Mouse (Mus musculus) urinary bladder, adult 18-20 months (tissue): ENCODE data around the gene Spdl1.
A peak's percentile ranks its signal among the peaks of the same experiment; 100 is the strongest.

Source experiments
- DNase-seq, 2 experiments: peaks; one replicate each; pipeline ENCODE4 v3.0.0; 2022; ENCODE audit warnings: low spot score in 2 of 2, mixed read lengths in 2 of 2

The Spdl1 gene

DNA sequence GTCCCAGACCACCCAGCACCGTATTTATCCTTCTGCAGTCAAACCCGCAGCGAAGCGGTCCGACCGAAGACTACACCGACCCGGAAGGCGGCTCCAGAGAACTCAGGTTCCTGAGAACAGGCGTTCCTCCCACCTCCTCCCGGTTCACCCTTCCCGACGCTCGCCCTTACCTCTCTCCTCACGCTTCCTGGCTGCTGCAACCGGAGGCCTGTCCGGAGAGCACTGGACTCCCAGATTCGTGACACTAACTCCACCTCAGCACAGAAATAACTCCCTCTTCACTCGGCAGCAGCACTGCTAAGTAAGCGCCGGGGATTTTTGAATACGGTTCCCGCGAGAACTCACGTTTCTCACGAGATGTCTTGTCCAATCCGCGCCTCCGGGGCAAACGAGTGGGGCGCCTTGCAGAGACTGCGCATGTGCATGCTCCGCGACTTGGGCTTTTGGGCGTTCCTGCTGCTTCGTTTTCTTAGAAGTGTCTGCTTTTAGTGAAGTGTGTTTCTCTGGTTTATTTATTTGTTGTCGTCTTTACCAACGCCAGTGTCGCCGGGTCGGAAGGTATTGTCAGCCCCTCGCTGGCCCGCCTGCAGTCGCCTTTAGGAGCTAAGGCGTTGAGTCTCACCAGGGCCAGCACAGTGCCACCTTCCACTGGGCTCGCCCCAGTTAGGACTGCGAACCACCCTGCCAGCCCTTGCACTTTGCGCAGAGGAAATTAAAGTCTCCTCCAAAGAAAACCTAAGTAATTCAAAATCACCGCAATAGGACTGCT, at the start of gene Spdl1:
TSS of gene Spdl1 (minus strand) at position 324 of the 769 bp plus-strand sequence.
- peak; percentile 91 to 96 for DNase-seq

DNA sequence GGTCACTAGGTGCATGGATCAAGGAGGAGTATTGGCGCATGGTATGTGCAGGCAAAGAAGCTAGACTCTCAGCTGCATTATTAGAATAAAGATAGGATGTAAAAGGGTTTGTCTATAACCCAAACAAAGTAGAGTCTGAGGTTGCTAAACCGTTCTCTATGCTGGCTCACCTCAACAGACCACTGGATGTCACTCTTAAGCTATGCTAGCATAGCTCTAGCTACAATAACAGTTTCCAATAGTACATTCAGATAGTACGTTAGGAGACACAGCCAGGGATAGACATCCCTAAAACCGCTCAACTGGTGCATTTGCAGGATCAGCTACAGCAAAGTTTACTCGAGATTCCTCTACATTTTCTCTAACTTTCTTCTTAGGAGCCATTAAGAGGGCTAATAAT, 48.1 kb upstream of the Spdl1 start:
- DNase-seq = no peak

DNA sequence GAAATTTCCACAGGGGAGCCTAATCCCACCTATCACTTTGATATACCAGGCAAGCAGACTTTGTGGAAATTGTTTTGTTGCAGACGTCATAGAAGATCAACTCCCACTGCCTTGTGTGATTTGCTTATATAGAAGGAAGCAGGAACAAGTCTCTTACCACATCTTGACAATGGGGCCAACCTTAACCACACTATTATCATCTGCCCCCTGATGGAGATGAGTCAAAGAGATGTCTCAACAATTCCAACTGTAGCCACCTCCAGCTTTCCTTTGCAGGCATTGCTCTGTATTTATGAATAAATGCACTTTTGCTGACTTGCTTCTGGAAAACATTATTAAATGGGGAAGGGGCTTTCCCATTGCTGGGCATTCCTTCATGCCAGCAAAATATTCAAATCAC, 46.2 kb upstream of the Spdl1 start:
- DNase-seq = no peak

DNA sequence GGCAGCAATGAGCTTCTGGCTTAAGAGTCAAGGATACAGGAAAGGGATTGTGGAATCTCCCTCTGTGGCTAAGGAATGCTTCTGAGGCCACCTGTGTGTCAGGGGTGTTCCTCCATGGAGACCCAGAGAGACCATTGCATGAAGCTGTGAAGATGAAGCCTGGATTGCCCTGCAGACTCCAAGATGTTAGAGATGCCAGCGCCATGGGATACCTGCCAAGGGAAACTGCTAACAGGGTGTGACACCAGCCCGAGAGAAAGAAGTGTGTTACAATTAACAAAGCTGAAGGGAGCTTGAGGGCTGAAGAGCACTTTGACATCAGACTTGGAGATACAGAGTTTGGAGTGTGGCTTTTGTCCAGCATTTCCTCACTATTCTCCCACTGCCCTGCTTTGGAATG, 40.4 kb upstream of the Spdl1 start:
- no peak for DNase-seq

DNA sequence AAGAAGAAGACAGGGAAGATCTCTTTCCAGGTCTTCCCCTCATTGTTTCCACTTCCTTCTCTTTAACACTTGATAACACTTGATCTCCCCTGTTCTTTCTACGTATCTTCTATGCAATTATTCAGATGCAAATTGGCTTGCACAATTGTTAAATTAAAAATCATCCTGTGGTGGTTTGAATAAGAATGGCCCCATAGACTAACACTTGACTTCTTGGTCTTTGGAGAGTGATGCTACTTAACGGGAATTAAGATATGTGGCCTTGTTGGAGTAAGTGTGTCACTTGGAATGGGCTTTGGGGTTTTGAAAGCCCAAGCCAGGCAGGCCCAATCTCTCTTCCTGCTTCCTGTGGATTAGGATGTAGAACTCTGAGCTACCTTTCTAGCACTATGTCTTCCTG, 39.0 kb upstream of the Spdl1 start:
- DNase-seq = no peak

DNA sequence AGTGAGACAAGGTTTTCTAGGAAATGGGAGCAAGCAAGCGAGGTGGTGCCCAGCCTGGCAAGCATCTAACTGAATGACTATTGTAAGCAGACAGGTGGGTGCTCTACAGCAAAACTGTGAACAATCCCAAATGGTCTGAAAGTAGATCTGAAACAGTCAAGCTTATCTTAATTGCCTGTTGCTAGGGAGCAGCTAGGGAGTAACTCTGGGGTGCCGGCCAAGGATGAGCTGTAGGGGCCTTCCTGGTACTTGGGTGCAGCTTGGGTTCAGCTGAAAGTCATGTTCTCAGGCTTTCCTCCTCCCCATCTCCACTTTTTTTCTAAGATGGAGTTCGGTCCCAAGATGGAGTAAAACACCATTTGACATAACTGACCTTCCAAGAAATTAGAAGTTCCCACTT, 38.5 kb upstream of the Spdl1 start:
- peak in 1 of 2 experiments; percentile 44 for DNase-seq

DNA sequence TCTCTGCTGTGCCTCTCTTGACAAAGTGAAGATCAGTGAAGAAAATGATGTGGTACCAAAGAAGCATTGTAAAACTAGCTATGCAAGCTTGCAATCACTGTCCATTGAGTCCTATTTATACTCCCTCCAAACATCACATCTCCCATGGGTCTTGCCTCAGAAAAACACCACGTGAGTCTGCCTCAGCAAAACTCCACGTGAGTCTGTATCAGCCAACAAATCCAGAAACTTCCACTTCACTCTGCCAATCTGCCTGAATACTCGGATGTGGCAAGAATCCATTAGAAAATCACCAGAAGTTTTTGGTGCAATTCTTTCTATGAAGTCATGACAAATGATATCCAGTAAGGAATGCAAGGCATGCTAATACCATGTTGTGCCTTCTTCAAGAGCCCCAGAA, 38.0 kb upstream of the Spdl1 start:
- peak in 1 of 2 experiments; percentile 22 for DNase-seq

DNA sequence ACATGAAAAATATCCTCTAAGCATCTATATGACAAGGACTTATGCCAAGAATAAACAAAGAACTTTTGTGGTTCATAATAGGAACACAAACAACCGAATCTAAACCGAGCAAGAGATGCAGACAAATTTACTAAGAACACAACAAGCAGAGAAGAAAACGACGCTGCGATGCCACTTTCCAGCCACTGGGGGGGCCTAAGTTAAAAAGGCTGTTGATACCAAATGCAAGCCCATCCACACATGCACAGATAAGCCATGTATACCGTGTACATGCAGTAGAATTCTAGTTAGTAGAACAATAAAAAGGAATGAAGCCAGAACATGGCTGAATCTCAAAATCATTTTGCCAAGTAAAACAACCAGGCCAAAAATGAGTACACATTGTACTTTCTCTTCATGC, 35.2 kb upstream of the Spdl1 start:
- DNase-seq = no peak

DNA sequence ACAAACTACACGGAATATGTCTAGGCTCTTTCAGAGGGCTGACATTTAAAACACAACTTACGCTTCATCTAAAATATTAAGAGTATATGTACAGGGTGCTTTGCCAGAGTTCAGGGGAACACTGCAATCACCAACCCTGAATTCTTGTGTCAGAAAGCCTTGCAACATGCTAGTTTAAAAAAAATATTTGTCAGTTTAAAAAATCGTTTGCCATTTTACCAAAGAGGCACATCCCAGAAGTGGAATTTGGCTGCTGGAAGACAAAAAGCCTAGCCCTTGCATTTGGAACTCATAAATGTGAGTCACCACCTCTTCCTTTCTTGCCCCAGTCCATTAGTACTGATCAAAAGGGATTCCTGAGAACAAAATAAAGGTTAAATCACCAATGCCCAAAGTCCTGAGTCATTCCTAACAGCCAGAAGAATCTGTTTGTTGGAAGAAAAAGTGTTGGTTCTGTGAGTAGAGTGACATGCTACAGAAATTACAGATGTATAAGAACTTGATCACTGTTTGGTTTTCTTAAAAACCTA, 32.4 kb upstream of the Spdl1 start:
- DNase-seq = no peak

DNA sequence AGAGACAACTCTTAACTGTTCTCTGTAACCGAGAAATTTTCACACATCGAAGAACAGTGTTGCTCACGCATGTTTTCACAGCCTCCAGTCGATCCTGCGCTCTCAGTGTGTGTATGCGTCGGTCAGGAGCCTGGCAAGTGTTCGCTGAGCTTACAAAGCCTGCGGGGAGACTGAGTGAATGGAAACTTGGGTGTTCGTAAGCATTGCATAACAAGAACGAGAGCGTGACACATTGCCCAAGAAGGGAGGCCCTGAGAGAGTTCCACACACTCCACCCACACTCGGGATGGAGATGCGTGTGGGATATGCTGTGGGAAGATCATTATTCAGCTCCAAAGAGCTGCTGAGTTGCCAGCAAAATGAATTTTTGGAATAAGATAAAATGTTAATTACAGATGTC, 31.7 kb upstream of the Spdl1 start:
- peak in 1 of 2 experiments; percentile 65 for DNase-seq

DNA sequence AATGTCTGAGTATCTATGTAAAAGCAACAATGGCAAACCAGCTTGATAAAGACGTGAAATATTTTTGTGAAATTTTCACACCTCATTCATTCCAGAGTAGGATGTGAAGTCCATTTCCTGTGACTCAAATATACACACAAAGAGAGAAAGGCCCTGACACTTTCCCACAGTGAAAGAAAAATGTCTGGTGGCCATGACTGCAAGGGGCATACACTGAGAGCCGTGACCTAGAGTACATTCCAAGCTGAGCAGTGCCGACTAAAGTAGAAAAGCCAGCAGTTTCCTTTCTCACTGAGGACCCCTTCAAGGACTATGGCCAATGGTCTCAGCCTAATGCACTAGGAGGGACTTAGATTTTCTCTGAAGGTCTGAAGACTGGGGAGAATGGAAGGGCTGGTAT, 23.2 kb upstream of the Spdl1 start:
- DNase-seq = no peak

DNA sequence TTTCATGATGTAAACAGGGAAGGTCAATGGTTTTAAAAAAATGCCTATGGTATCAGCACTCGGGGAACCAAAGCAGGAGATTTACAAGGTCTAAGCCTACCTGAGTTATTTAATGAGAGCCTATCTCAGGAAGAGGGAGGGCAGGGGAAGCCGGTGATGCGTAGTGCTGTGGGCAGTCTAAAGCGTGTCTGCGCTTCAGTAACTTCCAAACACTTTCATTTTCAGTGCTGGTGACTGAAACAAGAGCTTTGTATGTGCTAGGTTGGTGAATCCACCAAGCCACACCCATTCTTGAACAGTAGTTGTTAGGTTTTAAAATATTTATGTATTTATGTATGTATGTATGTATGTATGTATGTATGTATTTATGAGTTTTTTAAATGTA, 12.8 kb upstream of the Spdl1 start:
- DNase-seq = no peak

DNA sequence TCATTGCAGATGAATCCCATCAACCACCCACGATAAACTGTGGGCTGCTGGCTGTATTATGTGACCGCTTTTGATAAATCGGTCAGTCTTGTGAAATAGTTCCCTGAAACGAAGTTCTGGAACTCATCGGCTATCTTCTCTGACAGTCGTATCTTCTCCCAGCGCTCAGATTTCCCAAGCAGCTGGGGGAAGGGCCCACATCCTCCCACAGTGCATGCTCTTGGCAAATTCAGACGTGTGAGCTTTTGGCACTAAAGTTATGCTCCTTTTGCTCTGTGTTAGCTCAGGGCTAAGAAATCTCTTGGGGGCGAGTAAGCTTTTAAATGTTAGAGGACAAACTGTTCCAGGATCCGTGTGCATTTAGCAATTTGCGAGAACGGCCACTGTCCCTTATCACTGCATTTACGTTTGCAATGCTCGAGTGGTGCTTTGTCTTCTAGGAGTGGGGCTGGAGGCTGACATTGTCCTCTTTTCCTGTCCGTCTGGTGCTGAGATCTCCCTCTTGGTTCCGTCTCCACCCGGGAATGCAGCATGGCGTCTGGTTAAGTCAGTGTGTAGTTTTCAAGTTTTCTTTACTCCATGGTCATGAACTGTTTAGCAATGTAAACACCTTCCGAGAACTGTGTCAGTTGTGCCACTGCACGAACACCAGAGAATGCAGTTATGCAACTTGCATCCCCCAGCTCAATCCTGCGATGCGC, 12.3 kb upstream of the Spdl1 start:
- DNase-seq = peak in 1 of 2 experiments; percentile 68

DNA sequence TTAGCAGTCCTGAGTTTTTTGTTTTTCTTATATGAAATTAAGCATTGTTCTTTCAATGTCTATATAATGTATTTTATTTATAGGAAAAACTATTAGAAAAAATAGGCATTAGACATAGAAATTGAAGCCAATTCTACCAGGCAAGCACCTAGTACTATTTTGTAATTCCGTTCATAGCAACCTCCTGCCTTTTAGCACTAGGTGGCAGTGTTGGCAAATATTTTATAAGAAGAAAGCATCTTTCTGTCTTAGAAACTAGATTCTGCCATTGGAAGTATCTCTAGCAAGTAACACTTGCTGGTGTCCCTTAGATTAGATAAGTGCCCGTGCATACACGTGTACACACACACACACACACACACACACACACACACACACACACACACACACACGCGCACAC, 10.1 kb upstream of the Spdl1 start:
- no peak for DNase-seq

DNA sequence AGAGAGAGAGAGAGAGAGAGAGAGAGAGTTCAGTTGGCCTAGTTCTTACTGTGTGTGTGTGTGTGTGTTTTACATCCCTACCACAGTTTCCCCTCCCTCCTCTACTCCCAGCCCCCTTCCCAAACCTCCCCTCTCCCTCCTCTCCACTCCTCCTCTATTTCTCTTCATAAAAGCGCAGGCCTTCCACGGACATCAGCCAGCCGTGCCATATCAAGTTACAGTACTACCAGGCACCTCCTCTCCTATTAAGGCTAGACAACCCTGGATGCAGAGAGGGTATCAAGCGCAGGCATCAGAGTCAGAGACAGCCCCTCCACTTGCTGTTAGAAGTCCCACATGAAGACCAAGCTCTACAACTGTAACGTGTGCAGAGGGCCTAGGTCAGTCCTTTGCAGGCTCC, 6.8 kb upstream of the Spdl1 start:
- DNase-seq = no peak

DNA sequence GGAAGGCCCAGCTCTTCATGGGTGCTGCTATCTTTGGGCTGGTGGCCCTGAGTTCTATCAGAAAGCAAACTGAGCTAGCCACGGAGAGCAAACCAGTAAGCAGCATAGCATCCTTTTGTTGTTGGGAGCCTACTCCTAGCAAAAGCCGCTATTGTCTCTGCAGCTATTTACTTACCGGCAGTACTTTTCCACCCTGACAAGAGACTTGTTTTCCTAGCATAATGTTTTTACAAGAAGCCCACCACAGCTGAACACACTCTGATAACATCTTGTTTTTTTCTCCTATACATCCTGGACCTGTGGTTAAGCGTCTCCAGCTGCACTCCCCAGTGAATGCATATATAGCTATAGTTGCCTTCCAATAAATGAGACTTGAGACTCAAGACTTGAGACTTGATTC, 5.6 kb upstream of the Spdl1 start:
- no peak for DNase-seq

DNA sequence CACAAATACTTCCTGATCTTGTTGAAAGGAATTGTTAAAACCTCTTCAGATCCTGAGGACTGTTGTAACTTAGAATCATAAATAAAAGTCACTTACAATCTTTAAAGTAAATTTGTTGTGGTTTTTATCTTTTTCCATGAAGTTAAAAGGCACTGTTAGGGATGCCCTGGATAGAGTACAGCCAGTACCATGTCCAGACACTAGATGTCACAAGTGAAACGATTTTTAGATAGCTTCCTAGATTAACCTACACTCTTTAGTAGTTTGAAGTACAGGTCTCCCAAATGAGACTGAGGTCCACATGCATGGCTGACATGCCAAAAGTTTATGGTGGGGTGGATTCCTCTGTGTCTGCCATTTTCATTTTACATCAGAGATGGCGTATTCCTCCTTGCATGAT, 2.8 kb upstream of the Spdl1 start:
- DNase-seq = no peak

DNA sequence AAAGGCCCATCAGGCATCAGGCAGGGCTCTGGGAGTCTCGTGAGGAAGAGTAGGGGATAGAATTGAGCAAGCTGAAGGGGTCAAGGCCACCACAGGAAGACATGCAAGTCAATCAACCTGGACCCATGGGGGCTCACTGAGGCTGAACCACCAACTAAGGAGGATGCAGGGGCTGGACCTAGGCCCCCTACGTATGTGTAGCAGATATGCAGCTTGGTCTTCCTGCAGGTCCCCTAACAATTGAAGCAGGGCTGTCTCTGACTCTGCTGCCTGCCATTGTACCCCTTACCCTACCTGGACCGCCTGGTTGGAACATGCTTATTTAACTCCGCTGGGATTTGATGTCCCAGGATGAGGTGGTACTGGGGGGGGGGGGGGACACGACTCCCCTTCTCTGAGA, 763 bp downstream of the Spdl1 start:
- no peak for DNase-seq

DNA sequence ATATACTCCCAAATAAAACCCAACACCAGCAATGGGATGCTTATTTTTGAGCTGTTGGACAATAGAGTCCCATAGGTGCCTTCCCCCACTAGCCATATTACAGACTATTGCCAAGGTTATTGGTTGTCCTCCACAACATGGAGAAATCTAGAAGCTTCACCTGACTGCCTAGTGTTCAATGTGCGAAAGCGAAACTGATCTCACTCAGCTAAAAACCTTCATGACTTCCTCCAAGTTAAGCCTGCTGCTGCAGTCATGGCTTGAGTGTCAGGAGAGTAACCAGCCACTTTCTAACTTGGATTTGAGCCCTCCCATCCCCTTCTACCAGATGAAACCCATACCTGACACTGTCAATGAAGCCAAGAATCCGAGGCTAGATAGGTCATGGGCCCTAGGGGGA, 5.6 kb downstream of the Spdl1 start:
- DNase-seq = no peak

DNA sequence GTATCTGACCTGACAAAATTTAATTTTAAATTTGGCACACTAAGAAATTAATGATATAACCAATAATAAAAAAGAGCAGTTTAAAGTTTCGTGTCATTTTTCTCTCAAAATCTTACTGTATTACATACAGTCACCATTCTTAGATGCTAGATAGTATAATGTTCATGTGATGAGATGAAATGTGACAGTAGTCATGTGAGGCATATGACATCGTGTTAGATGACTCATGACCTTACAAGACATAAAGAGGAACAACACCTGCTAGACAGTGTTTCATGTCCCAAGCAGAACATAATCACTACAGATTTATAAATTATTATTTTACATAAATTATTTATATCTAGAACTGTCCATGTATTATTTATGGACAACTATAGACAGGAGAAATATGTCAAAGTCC, 6.5 kb downstream of the Spdl1 start:
- DNase-seq = no peak

DNA sequence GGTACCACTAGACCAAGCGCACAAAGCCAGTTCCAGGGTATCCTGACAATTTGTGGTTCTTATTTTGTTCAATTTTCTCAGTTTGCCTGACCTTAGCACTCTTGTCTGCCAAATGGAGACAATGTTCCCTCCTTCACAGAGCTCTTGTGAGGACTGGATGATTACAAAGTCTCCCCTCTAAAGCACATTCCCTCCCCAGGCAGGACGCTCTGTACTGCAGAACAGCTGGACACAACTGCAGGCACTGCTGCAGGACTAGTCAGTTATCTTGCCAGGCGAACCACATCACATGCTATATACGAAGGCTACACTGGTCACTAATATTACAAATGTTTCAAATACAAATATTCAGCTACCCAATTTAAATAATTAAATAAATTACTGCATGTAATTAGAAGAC, 8.7 kb downstream of the Spdl1 start:
- no peak for DNase-seq

DNA sequence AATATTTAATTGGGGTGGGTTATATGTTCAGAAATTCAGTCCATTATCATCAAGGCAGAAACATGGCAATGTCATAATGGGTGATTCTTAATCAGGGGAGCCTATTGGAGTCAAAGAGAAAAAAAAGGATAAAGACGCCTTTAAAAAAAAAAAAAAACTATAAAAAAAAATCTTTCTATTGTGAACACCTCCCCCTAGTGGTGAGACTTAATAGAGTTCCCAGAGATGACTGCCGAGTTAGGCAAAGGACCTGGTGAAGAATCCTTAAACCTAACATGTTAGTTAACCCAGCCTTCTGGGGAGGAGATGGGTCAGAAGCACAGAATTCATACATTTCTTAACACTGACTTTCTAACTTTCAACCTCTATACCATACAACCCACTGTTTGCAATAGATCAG, 18.7 kb downstream of the Spdl1 start:
- no peak for DNase-seq

DNA sequence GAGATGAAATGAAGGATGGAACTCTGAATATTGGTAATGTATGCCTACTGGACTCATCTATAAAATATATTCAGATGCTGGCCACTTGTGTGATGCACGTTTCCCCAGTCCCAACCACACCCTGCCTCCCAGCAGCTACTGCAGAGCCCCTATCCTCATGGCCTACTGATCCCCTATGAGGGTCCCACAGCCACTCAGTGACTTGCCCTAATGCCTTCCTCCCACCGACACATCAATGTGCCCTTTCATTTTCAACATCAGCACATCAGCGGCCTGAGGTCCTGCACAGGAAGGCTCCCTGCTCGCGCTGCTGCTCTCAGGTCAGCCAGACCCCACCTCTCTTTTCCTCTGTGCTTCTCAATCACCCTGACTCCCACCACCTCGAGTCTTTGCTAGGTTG, 19.1 kb downstream of the Spdl1 start:
- DNase-seq = no peak
